Mouse (Mus musculus) thymus, adult 2 months (tissue): ENCODE results near the gene Insig1.

Experiments
- CTCF ChIP-seq: fragments of 200-500 bp; IDR thresholded peaks from 2 replicates; pipeline ENCODE4 v1.5.1; 2012; ENCODE audit warnings: mild to moderate bottlenecking, control low read depth, low read length, moderate library complexity, borderline replicate concordance; ENCODE audit not compliant: control insufficient read depth, poor library complexity, insufficient read depth; ENCODE audit errors: extremely low read depth
- POLR2A ChIP-seq: fragments of 200-500 bp; IDR thresholded peaks from 2 replicates; pipeline ENCODE4 v1.6.1; 2012; ENCODE audit warnings: mild to moderate bottlenecking, low read length, control low read depth, moderate library complexity; ENCODE audit not compliant: control insufficient read depth, poor library complexity, insufficient read depth; ENCODE audit errors: extremely low read depth

GRCm38 (mm10) chr5:28066311-28066710 lies 4.9 kb upstream of the Insig1 start:
- no peak for TF ChIP-seq CTCF
- no peak for TF ChIP-seq POLR2A
